Mouse (Mus musculus): ENCODE results near the gene Trim54. TPM values are rescaled to one million over a fixed set of nuclear protein-coding genes. Genes with fewer than 3 reads are reported as not detected.

The Trim54 gene
- total RNA-seq (2015; ENCODE audit: low replicate concordance) (not detected in 2 replicates), total RNA-seq (2017; ENCODE audit: low replicate concordance) (not detected in 2 replicates)

DNA sequence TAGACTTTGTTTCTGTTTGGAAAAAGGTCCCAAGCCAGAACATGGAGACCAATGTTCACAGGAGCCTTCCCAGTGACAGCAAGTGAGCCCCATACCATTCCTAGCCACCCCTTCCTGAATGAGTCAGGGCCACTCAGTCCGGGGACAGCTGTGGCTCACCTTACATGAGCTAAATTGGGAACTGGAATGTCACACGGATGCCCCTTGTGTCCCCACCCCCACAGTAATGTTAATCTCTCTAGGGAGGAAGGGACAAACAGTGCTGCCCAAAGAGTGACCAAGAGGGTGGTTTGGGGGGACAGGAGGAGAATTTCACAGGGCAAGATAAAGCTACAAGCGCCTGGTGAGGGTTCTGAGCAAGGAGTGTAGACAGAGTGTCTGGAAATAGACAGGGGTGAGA, at the start of gene Trim54:
Gene Trim54, plus strand, starts transcription at position 359 of the 400 bp plus-strand sequence.
- ATAC-seq (replicated peaks; ENCODE audit: low FRiP score, poor library complexity, severe bottlenecking): no peak

DNA sequence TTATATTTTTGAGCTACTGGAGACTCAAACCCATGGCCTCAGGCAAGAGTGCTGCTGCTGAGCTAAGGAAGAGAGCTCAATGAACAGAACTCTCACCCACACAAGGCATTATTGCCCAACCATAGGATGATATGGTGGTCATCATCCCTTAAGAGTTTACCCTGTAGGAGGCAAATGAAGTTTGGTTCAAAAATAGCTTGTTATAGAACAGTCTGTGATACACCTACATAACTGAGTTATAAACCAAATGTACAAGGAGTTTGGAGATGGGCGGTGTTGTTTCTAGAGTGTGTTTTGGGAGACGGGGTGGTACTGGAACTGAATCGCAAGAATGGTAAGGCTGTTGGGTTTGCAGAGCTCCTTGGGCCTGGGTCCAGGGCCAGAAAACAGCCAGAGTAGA, 46.7 kb upstream of the Trim54 start:
- ATAC-seq (replicated peaks; ENCODE audit: low FRiP score, poor library complexity, severe bottlenecking): no peak

DNA sequence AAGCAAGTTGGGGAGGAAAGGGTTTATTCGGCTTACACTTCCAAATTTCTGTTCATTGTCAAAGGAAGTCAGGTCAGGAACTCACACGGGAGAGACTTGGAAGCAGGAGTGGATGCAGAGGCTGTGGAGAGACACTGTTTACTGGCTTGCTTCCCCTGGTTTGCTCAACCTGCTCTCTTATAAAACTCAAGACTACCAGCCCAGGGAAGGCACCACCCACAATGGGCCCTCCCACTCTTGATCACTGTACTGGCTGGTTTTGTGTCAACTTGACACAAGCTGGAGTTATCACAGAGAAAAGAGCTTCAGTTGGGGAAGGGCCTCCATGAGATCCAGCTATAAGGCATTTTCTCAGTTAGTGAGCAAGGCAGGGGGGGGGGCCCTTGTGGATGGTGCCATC, 45.5 kb upstream of the Trim54 start:
- ATAC-seq (replicated peaks; ENCODE audit: low FRiP score, poor library complexity, severe bottlenecking): no peak

DNA sequence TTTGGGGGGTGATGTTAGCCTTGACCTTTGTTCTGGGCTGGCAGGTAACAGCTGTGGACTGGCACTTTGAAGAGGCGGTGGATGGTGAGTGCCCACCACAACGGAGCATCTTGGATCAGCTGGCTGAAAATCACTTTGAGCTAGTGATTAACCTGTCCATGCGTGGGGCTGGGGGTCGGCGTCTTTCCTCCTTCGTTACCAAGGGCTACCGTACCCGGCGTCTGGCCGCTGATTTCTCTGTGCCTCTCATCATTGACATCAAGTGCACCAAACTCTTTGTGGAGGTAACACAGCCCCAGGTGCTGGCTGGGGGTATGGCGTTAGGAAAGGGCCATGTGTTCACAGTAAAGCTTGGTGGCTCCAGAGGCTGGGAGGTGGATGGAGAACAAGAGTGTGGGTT, 44.7 kb upstream of the Trim54 start:
- no peak for ATAC-seq (replicated peaks; ENCODE audit: low FRiP score, poor library complexity, severe bottlenecking)

DNA sequence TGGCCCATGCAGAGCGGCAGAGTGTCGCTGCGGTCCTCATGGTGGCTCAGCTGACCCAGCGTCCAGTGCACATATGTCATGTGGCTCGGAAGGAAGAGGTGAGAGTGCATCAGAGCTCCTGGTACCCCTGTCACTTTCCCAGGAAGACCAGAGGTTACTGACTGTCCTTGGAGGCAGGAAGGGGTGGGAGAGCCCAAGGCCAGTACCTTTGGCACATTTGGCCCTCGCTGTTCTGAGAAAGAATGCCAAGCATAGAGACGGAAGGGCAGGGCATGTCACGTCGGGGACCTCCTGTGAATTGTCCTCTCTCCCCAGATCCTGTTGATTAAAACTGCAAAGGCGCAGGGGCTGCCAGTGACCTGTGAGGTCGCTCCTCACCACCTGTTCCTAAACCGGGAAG, 43.3 kb upstream of the Trim54 start:
- ATAC-seq (replicated peaks; ENCODE audit: low FRiP score, poor library complexity, severe bottlenecking): no peak

DNA sequence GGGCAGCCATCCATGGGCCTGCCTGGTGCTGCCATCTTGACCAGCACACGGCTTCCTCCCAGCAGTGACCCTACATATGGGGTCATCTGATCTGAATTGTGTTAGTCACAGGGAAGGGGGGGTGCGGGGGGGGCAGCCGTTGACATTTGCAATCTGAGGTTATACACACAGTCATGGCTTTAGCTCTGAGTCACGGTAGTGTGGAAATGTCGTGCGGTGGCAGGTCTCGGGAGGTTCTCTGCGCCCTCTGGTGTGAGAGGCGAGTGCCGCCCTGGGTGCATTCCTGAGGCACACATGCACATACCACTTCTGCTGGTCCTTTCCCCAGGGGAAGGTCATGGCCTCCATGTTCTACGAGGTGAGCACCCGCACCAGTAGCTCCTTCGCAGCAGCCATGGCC, 40.2 kb upstream of the Trim54 start:
- ATAC-seq (replicated peaks; ENCODE audit: low FRiP score, poor library complexity, severe bottlenecking): no peak

DNA sequence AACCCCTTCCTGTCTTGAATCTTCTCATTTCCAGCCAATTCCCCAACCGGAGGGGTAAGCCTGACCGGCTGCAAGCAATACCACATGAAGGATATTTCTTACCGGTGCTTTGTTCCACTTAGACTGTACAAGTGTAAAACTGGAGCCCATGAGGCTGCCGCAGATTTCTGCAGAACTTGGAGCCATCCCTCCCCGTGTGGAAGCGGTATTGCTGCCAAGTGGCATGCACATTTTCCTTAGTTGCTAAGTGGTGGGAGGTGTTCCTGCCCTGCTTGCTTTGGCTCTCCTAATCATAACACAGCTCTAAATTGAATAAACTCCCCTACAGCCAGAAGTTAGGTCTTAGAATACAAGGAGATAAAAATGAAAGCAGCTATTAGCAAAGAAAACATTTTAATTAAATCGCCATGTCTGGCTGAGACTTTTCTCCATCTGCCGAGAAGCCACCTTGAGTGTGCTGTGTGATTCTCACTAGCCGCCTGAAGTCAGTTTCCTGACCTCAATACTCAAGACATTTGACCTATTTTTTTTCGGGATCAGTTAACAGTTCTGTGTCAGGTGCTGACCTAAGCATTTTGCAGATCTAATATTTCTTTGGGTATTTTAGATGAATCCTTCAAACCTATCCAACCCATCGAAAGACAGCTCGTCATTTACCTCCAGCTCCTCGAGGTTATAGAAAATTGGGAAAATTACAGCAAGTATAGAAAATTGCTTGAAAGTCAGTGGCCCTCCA, 36.3 kb upstream of the Trim54 start:
- no peak for ATAC-seq (replicated peaks; ENCODE audit: low FRiP score, poor library complexity, severe bottlenecking)

DNA sequence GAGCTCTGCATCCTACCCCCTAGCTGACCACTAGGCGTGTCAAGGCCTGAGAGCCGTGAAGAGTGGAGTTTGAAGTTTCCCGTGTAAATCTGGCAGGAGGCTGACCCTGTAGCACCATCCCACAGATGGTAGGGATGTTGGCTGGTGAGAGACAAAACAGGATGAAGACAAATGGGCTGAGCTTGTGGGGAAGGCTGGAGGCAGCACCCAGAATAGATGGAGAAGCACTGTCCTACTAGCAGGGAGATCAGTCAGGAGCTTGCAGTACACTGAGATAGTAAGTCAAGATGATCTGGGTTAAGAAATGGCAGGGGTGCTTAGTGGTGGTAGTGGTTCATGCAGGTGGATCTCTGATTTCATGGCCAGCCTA, 35.7 kb upstream of the Trim54 start:
- no peak for ATAC-seq (replicated peaks; ENCODE audit: low FRiP score, poor library complexity, severe bottlenecking)

DNA sequence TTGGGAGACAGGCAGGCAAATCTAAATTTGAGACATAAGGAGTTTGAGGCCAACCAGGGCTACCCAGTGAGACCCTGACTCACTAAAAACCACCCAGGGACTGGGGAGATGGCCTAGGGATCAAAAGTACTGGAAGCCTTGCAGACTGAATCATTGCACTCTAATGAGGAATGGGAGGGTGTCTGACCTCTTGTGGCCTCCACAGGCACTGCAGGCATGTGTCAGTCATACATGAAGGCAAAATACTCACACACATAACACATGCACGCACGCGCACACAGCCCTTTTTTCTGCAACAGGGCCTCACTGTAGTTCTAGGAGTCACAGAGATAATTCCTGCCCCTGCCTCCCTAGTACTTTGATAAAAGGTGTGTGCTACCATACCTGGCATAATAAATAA, 35.1 kb upstream of the Trim54 start:
- ATAC-seq (replicated peaks; ENCODE audit: low FRiP score, poor library complexity, severe bottlenecking): peak; percentile 81

DNA sequence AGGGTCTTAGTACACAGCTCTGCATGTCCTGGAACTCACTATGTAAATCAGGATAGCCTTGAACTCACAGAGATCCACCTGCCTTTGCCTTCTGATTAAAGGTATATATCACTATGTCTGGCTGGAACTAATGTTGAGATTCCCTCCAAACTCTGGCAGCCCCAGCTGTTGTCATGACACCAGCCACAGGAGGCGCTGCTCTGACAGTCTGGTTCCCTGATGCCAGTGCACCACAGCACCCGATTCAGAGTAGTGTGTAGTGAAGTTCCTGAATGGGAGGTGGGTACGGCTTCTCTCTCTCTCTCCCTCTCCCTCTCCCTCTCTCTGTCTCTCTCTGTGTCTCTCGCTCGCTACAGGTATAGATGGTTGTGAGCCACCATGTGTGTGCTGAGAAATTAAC, 34.2 kb upstream of the Trim54 start:
- ATAC-seq (replicated peaks; ENCODE audit: low FRiP score, poor library complexity, severe bottlenecking): 0 out of 2 replicates have a peak, but pooled peaks have one; percentile 50

DNA sequence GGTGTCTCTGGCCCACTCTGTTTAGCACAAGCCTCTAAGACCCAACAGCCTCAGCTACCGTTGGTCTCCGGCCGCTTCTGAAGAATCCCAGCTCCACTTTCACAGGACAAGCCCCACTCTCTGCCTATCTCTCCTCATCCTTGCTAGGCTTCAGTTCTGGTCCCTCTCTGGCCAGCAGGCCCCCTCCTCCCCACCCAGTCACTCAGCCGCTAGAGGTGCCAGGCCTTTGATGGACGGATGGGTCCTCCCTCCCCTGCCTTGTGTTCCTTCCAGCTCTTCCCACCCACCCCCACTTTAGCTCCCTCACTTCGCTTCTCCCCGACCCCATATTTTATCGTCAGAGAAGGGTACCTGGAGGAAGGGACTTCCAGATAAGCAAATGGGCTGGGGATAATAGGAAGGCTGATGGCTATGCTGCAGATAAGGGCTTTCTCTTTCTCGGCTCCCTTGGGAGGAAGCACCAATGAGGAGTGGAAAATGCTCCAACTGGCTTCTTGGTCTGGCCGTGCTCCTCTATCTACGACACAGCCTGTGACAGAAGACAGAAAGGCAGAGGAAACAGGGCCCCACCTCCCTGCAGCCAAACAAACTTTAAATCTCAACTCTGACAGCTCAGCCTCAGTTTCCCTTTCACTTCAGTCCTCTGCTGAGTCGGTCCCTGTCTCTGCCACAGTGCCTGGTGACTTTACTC, 33.4 kb upstream of the Trim54 start:
- no peak for ATAC-seq (replicated peaks; ENCODE audit: low FRiP score, poor library complexity, severe bottlenecking)

DNA sequence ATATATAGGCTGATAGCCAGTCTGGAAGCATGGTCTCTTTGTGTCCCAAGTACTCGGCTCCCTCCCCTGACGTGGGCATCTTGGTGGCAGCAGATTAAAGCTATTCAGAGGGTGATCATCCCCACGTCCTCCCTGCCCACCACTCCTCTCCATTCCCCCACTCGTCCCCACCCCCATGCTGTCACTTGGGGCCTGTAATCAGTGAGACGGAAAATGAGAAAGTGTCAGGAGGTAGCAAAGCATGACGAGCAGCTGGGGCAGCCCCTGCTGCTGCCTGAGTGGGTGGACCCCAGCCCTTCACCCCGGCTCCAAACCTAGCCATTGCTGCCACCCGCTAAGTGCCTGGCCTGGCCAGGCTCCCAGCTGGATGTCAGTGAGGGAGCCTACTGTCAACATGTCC, 32.6 kb upstream of the Trim54 start:
- no peak for ATAC-seq (replicated peaks; ENCODE audit: low FRiP score, poor library complexity, severe bottlenecking)

DNA sequence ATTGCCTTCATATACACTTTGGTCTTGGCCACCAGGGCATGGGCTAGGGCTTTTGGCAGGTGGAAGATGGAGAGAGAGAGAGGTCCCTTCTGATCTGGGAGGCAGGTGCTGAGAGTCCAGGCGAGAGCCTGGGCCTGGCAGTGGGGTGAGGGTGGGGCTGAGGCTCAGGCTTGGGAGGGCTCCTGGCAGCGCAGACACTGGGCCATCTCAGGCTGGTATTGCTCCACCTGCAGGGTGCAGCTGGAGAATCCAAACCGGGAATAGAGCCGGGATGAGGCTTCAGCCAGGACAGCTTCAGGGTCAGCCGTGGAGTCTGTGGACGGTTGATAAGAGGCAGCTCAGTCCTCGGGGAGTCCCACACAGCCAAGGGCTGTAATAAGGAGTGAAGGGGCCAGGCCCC, 29.9 kb upstream of the Trim54 start:
- ATAC-seq (replicated peaks; ENCODE audit: low FRiP score, poor library complexity, severe bottlenecking): no peak

DNA sequence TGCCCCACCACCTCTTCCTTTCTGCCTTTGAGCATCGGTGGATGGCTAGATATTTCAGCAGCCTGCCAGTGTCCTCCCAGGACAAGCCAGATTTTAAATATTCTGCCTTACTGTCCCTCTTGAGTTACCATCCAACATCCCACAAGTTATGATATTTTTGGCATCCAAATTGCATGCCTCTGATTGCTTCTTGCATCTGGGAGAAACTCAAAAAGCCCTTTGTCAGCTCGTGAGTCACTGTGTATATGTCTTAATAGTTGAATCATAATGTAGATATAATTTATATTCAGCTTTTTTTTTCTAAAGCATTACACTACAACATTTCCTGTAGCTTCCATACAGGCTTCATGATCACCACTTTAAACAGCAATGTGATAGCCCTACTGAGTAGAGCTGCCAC, 29.4 kb upstream of the Trim54 start:
- ATAC-seq (replicated peaks; ENCODE audit: low FRiP score, poor library complexity, severe bottlenecking): no peak

DNA sequence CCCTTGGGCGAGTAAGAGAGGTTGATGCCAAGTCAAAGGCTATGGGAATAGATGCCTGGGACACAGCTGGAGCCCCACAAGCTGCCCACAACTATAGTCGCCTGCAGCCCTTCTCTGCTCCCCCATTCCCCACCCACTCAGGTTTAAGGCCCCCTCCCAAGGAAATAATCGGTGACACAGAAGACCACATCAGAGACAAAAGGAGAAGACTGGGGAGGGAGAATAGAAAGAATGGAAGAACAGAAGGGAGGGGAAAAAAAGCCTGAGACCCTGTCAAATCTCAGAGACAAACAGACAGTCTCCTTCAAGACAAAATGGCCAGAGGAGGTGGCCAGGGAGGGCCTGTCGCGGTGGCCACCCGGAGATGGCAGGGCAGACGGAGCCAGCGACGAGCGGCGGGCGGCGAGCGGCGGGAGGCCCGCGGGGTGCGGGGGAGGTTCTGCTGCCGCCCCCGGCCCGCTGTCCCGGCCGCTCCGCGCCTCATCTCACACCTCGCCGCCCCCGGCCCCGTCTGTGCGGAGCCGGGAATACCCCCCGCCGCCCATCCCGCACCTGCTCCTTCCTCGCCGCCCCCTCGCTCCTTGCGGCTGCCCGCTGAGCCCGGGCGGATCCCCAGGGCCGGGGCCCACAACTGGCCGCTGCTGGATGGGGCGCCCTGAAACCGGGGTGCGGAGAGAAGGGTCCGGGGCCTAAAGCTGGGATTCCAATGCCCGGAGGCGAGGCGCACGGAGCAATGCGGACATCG, 24.1 kb upstream of the Trim54 start:
- ATAC-seq (replicated peaks; ENCODE audit: low FRiP score, poor library complexity, severe bottlenecking): no peak

DNA sequence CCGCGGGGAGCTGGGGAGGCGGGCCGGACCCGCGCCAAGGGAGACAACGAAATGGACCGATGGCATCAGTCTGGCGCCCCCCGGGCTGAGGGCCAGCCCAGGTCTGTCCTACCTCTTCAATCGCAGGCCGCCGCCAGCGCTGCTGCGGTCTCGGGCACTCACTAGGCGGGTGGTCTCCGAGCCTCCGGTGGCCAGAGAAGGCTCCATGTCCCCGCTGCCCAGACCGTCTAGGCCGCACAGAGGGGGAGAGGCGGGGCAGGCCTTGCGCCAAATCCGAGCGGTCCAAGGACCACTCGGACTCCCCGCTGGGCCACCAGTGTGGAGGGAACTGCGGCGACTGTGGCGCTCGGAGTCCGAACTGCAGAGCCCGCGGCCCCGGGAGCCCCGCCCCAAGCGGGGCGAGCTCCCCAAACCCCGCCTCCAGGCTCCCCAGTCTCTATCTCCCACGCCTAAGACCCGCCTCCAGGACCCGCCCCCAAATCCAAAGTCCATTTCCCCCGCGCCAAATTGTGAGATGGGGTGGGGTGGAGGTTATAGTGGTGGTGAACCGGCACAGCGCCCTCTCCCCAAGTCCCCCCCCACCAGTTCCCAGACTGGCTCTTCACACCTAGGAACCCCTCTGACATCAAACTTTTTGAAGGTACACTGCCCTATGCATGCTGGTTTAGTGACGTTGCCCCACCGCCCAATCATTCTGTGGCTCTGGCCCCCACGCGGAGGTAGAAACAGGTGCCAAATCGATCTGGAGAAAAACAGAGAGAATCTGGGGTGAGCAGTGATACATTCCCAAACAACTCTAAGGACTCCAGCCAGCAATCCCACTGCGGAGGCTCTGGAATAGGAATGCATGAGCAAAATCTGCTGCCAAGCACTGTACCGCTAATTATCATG, 23.1 kb upstream of the Trim54 start:
- no peak for ATAC-seq (replicated peaks; ENCODE audit: low FRiP score, poor library complexity, severe bottlenecking)

DNA sequence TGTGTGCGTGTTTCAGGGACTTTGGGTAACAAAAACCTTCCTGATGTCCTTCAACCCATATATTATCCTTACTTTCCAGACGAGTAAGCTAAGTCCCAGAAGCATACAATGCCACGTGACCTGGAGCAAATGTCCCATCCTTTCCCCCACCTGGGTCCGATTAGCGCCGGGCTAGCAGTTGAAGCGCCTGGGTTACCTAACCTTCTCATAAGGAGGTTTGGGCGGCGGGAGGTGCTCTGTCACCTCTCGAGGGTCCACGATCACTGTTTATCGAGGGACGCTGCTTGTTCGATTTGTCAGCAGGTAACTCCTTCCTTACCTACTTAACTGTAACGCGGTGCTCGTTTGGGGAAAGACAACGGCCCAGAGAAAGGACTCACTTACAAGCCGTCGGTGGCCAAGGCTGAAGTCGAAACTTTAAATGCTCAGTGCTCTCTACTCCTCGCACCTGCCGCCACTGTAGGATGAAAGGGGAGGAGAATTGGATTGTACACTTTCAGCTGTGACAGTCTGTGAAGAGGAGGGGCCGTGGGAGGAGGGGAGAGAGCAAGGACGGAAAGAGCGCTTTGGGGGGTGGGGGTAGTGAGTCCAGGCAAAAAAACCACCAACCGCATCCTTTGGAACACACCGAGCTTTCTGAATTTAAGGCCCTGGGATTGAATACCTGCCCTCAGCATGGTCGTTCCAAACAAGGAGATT, 22.3 kb upstream of the Trim54 start:
- no peak for ATAC-seq (replicated peaks; ENCODE audit: low FRiP score, poor library complexity, severe bottlenecking)

DNA sequence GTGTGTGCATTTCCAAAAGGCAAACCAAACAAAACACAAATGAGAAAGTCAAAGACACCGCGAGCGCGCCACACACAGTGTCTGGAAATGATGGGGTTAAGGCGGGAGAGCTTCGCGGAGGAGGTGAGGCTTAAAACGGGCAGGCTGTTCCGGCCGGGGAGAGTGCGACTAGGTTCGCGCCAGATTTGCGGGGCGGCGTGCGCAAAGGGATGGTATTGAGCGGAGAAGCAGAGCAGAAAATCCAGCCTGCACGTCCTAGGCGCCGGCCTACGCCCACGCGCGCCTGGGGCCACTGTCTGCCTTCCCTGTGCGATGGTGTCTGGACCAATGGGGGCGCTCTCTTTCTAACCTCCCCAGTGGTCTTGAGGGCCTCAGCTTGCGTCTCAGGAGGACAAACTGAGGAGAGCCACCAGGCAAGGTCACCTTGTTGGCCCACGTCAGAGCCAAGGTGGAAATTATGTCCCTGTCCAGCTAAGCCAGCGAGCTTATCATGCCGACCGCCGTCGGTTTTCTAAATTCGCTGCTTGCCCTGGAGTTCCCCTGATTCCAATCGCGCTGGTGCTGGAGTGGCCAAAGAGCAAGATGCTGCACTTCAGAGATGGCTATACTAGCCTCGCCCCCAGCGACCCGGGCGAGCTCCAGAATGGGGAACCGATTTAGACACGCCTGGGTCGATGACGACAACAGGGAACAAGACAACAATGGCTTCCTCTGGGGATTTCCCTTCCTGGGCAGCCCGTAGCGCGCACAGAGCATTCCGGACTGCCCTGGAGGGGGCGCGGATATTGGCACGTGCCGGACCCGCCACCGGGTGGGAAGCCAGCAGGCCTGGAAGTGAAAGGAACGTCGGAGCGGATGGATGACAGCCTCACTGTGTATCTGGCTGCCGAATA, 21.5 kb upstream of the Trim54 start:
- no peak for ATAC-seq (replicated peaks; ENCODE audit: low FRiP score, poor library complexity, severe bottlenecking)

Data from erythroblast, adult 5-6 weeks (primary cell).